Mouse (Mus musculus) forebrain, embryonic 12.5 days (tissue): ENCODE data around the gene Kmt5c. TPM values are rescaled to one million over a fixed set of nuclear protein-coding genes. Genes with fewer than 3 reads are reported as not detected.

Source experiments
- ATAC-seq: fragments of 200-750 bp; cut with Nextera tagmentation; 2 replicates; pipeline ENCODE4 v1.8.0; 2017; ENCODE audit warnings: moderate TSS enrichment; ENCODE audit not compliant: low FRiP score
- H3K27ac ChIP-seq: fragments of 300-500 bp; sonication (generic); 2 replicates; pipeline ENCODE4 v1.5.1; 2016; ENCODE audit warnings: mild to moderate bottlenecking
- H3K27me3 ChIP-seq: fragments of 300-500 bp; sonication (generic); 2 replicates; pipeline ENCODE4 v1.6.1; 2016; ENCODE audit warnings: mild to moderate bottlenecking
- H3K36me3 ChIP-seq: fragments of 300-500 bp; sonication (generic); replicated peaks from 2 replicates; pipeline ENCODE4 v1.6.1; 2016; ENCODE audit warnings: mild to moderate bottlenecking
- H3K4me1 ChIP-seq: fragments of 300-500 bp; sonication (generic); 2 replicates; pipeline ENCODE4 v1.6.1; 2016
- H3K4me2 ChIP-seq: fragments of 300-500 bp; sonication (generic); 2 replicates; pipeline ENCODE4 v1.6.1; 2016; ENCODE audit warnings: mild to moderate bottlenecking, moderate library complexity
- H3K4me3 ChIP-seq: fragments of 300-500 bp; sonication (generic); replicated peaks from 2 replicates; pipeline ENCODE4 v1.5.1; 2016; ENCODE audit warnings: mild to moderate bottlenecking
- H3K9ac ChIP-seq: fragments of 300-500 bp; sonication (generic); 2 replicates; pipeline ENCODE4 v1.6.1; 2016; ENCODE audit warnings: mild to moderate bottlenecking
- H3K9me3 ChIP-seq: fragments of 300-500 bp; sonication (generic); 2 replicates; pipeline ENCODE4 v1.6.1; 2016
- WGBS: fragments of 180-500 bp; shearing (Covaris S2); methylation state at CpG from one replicate; pipeline ENCODE4 v1.1.7; 2016; 5-methylcytosine and 5-hydroxymethylcytosine counted together
- polyA plus RNA-seq: library from polyadenylated mRNA; unstranded; fragments of >200 nt; fragmentation: Nextera tagmentation; extraction: Ambion mirVana; gene quantifications from 2 replicates; pipeline ENCODE4 v1.2.1, GENCODE M21; 2016

Gene Kmt5c
- polyA plus RNA-seq, 1 experiment from 2014 or later, result 78.9 TPM

DNA sequence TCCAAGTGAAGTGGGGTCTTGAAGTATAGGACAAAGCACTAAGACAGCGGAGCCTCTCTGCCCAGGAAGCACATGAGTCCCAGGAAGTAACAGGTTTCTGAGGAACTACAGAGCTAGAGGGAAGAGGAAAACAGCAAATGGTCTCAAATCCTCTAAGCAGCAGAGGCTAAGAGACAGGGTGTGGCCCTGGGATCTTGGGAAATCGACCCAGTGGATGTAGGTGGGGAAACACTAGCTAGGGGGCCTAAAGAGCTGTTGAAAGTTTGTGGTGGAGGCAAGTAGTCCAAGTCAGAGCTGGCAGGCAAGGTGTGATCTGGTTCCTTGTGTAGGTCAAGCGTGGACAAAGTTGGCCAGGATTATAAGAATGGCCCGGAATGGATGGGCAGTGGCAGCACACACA, 8.4 kb downstream of the Kmt5c start:
- peaks cover 31% of the 10 kb centered on the region for H3K4me1 ChIP-seq
- no peak for ATAC-seq
- no peaks in the 10 kb centered on the region for H3K9me3 ChIP-seq
- WGBS, result 80% methylated on average over 4 of the region's 4 CpGs
- no peak overlapping the region for H3K4me2 ChIP-seq
- no peak overlapping the region for H3K4me3 ChIP-seq
- 0 out of 2 replicates have a peak, but pooled peaks cover 3% of the 10 kb centered on the region for H3K27me3 ChIP-seq
- H3K36me3 ChIP-seq, result peaks cover 23% of the 10 kb centered on the region
- no peak overlapping the region for H3K27ac ChIP-seq
- no peak overlapping the region for H3K9ac ChIP-seq

DNA sequence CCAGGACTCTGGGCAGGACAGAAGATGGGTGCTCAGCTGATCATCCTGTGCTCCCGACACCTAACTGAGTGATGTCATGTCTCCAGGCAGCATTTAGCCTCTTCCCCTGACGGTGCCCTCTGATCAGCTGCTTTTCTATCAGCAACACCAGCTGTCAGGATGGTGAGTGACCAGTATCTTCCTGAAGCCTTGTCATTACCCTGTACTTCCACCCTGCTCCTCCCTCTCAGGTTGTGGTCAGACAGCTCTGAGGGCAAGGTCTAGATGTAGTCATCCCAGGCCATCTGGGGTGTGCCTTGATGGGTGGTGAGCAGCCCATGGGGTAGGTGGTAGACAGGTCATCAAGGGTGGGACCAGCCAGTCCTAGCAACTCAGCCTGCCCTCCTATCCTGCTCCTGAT, 9.3 kb downstream of the Kmt5c start:
- peaks cover 21% of the 10 kb centered on the region for H3K36me3 ChIP-seq
- no peaks in the 10 kb centered on the region for H3K9me3 ChIP-seq
- no peak overlapping the region for H3K4me2 ChIP-seq
- no peak for ATAC-seq
- H3K27me3 ChIP-seq, result peaks cover 6% of the 10 kb centered on the region
- H3K27ac ChIP-seq, result no peak overlapping the region
- no peak overlapping the region for H3K9ac ChIP-seq
- peaks cover 30% of the 10 kb centered on the region for H3K4me1 ChIP-seq
- H3K4me3 ChIP-seq, result no peak overlapping the region
- WGBS, result 83% methylated on average over 2 of the region's 2 CpGs

DNA sequence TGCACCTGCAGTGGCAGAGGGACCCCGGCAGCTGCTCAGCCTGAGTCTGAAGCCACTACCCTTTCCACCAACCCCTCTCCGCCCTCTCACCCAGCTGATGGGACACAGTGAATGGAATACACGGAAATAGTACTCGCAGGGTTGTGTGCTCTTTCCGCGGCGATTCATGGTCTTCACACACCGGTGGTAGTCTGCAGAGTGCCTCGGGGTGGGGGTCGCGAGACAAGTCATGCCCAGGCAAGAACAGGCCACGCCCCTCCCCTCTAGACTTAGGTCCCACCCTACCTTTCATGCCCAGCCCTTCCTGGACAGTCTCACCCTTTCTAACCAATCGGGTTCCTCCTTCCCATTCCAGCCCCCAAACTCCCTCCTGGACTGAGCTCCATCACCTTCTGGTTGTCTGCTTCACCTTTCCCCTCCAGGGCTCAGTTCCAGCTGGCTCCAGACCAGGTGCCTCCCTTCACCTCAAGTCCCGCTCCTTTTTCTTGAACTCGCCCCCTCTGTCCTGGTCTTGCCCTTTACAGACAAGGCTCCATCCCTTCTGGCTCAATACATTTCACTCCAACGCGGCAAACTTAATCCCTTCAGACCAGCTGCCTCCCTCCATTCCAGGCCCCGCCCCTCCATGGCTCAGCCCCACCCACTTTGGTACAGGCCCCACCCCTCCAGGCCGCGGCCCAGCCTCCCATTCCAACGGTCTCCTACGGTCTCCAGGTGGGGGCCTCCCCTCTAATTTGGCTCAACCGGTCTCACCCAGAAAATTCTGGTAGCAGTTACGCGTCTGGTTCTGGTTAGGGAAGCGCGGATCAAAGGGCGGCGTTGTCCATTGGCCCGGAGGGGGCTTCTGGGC, 12.3 kb downstream of the Kmt5c start:
- peak overlapping the region; percentile 27 for H3K9ac ChIP-seq
- under 1% methylated on average over 30 of the region's 30 CpGs for whole genome bisulfite sequencing

DNA sequence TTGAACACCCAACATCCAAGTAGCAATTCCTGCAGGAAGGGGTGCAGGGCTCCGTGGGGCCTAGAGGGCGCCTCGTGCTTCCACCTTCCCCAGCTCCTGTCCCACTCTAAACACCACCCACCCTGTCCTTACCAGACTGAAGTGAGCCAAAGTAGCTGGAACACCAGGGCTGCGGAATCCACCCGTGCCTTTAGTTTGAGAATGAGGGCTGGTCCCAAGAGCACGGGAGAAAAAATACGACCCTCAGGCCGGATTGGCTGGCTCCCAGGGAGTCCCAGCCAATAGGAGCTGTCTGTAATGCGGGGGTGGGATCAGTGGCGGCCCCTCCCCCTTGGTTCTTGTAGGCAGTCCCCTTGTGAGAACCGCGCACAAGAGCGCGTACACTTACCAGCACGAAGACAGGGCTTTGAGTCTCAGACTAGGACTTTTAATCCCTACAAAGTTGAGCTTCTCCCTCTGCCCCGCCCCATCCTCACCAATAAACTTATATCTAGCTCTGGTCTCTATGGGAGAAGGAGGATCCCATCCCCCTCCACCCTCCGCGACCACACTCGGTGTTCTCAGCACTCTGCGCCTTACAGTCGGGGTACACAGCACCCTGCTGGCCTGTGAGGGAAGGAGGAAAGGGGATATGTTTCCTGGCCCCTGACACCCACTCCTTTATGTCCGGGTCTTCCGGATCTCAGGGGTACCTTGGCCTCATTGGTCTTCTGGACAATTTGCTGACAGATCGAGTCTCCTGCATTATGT, 13.1 kb downstream of the Kmt5c start, which contains the start of gene Cox6b2:
Gene Cox6b2 (minus strand): TSS at position 274 of the 750 bp plus-strand sequence.
- H3K4me2 ChIP-seq, result peak within 1 kb of the TSS; percentile 53
- H3K9me3 ChIP-seq, result peaks cover 8% of the 10 kb centered on the region; the same call in 1 of the 2 replicates
- 3% methylated on average over 24 of the region's 24 CpGs for WGBS
- H3K9ac ChIP-seq, result peak within 1 kb of the TSS; percentile 27
- peak within 1 kb of the TSS; percentile 33 for H3K4me3 ChIP-seq
- peak within 1 kb of the TSS; percentile 27; the same call in 1 of the 2 replicates for H3K27ac ChIP-seq
- peaks cover 4% of the 10 kb centered on the region; the same call in 1 of the 2 replicates for H3K36me3 ChIP-seq
- peaks cover 14% of the 10 kb centered on the region for H3K27me3 ChIP-seq
- peak; percentile 92 for ATAC-seq
- H3K4me1 ChIP-seq, result peaks cover 18% of the 10 kb centered on the region

More for the DNA sequence above, 12.3 kb downstream of the Kmt5c start:
- peak overlapping the region; percentile 27; the same call in 1 of the 2 replicates for H3K27ac ChIP-seq
- peaks cover 18% of the 10 kb centered on the region for H3K4me1 ChIP-seq
- peaks cover 10% of the 10 kb centered on the region for H3K27me3 ChIP-seq
- H3K4me3 ChIP-seq, result peak overlapping the region; percentile 33
- H3K9me3 ChIP-seq, result peaks cover 8% of the 10 kb centered on the region; the same call in 1 of the 2 replicates
- H3K36me3 ChIP-seq, result peaks cover 4% of the 10 kb centered on the region; the same call in 1 of the 2 replicates
- peak; percentile 79 for ATAC-seq
- peak overlapping the region; percentile 53 for H3K4me2 ChIP-seq

DNA sequence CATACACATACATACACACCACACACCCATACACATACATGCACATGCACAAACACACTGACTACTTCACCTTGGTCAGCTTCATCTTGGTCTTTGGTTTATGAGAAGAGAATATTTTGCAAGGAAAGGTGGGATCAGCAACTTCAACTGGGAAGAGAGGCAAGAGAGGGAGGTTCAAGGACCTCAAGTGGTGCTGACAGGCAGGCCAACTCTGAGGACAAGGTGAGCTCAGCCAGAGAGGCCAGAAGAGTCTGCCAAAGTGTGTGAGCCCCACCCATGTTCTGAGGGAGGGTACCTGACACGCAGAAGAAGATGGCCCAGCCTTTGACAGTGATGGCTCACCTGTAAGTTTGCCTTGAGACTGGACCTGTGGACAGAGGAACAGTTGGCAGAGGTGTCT, 19.8 kb downstream of the Kmt5c start:
- H3K4me2 ChIP-seq, result no peak overlapping the region
- H3K4me1 ChIP-seq, result peaks cover 2% of the 10 kb centered on the region
- peaks cover 13% of the 10 kb centered on the region for H3K27me3 ChIP-seq
- H3K4me3 ChIP-seq, result no peak overlapping the region
- ATAC-seq, result no peak
- peaks cover 8% of the 10 kb centered on the region; the same call in 1 of the 2 replicates for H3K9me3 ChIP-seq
- no peaks in the 10 kb centered on the region for H3K36me3 ChIP-seq
- no peak overlapping the region for H3K27ac ChIP-seq
- WGBS, result 50% methylated on average over 1 of the region's 1 CpGs
- no peak overlapping the region for H3K9ac ChIP-seq

DNA sequence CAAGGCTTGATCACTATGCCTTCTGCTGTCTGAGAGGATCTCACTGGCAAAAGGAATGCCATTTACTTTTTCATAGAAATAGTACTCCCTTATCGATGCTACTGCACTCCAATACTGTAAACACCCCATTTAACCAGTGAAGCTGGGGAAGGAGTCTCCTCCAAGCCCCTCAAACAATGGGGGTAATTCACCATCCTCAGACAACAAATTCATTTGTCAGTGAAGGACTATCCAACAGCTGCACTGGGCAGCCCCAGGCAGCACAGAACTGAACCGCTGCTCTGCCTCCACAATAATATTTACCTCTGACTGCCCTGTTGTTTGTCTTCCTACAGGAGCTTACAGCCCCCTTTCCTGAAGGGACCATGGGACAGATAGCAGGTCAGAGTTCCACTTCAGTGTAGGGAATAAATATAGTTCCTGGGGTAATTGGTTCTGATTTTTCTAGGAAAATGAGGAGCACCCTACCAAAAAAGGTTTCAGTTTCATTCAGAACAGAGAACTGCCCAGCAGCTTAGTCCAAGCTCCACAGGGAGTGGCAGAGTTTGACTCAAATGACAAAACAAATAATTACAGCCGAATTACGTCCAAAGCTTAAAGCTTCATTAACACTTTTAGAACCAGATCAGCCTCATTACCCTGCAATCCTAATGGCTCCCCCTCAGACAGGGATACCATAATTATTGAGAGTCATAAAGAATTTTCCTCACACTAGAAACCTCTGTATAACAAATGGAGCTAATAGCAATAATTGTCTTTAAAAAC, 25.2 kb downstream of the Kmt5c start:
- peaks cover 5% of the 10 kb centered on the region for H3K27me3 ChIP-seq
- ATAC-seq, result no peak
- no peak overlapping the region for H3K4me3 ChIP-seq
- no peaks in the 10 kb centered on the region for H3K36me3 ChIP-seq
- 0 out of 2 replicates have a peak overlapping the region, but pooled peaks have one; percentile 6 for H3K4me2 ChIP-seq
- H3K4me1 ChIP-seq, result peaks cover 16% of the 10 kb centered on the region
- WGBS, result 5% methylated on average over 4 of the region's 4 CpGs
- no peak overlapping the region for H3K9ac ChIP-seq
- no peak overlapping the region for H3K27ac ChIP-seq
- H3K9me3 ChIP-seq, result no peaks in the 10 kb centered on the region

DNA sequence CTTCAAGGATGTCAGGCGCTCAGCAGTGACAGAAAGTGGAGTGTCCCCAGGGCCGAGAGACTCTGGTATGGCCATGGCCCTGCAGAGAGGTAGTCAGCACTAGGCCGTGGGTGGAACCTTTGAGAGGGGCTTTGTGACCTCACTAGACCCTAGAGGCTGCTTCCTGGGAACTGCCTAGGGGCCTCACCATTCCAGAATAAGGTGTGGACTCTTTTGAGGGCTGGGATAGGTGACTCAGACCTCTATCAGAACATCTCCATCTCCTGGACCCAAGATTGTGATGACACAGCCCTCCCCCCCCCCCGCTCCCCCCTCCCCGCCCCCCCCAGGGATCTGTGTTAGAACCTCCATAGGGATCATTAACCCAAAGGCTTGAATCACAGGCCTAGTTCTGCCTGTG, 31.3 kb downstream of the Kmt5c start, which contains the start of gene Fam71e2:
Gene Fam71e2 (minus strand): TSS at position 101 of the 400 bp plus-strand sequence.
- WGBS, result 77% methylated on average over 5 of the region's 5 CpGs
- Histone ChIP-seq H3K36me3 (no peaks in the 10 kb centered on the region), H3K4me3 (no peak within 1 kb of the TSS), H3K9ac (no peak within 1 kb of the TSS), H3K27ac (no peak within 1 kb of the TSS), H3K4me2 (no peak within 1 kb of the TSS), H3K4me1 (no peaks in the 10 kb centered on the region), H3K9me3 (no peaks in the 10 kb centered on the region), H3K27me3 (peaks cover 31% of the 10 kb centered on the region)
- no peak for ATAC-seq

DNA sequence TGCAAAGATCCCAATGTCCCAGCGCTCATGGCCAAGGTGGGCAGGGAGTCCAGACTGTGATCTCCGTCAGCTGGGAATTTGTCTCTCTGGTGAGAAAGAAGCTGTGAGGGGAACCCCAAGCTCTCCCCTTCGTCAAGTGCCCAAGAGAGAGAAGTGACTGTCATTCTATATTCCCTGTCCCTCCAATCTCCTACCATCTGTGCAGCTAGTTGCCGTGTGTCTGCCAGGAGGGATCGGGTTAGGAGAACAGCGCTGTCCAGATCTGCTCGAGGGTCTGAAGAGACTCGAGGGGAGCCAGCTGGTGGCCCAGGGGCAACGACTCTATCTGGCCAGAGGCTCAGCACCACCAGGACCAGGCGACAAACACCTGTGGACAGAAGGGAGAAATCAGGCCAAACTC, 36.2 kb downstream of the Kmt5c start:
- WGBS, result 54% methylated on average over 10 of the region's 10 CpGs
- no peak overlapping the region for H3K27ac ChIP-seq
- peaks cover 12% of the 10 kb centered on the region for H3K4me1 ChIP-seq
- H3K4me2 ChIP-seq, result no peak overlapping the region
- no peak overlapping the region for H3K4me3 ChIP-seq
- no peak for ATAC-seq
- H3K36me3 ChIP-seq, result no peaks in the 10 kb centered on the region
- no peaks in the 10 kb centered on the region for H3K9me3 ChIP-seq
- H3K27me3 ChIP-seq, result peaks cover 68% of the 10 kb centered on the region
- H3K9ac ChIP-seq, result no peak overlapping the region

DNA sequence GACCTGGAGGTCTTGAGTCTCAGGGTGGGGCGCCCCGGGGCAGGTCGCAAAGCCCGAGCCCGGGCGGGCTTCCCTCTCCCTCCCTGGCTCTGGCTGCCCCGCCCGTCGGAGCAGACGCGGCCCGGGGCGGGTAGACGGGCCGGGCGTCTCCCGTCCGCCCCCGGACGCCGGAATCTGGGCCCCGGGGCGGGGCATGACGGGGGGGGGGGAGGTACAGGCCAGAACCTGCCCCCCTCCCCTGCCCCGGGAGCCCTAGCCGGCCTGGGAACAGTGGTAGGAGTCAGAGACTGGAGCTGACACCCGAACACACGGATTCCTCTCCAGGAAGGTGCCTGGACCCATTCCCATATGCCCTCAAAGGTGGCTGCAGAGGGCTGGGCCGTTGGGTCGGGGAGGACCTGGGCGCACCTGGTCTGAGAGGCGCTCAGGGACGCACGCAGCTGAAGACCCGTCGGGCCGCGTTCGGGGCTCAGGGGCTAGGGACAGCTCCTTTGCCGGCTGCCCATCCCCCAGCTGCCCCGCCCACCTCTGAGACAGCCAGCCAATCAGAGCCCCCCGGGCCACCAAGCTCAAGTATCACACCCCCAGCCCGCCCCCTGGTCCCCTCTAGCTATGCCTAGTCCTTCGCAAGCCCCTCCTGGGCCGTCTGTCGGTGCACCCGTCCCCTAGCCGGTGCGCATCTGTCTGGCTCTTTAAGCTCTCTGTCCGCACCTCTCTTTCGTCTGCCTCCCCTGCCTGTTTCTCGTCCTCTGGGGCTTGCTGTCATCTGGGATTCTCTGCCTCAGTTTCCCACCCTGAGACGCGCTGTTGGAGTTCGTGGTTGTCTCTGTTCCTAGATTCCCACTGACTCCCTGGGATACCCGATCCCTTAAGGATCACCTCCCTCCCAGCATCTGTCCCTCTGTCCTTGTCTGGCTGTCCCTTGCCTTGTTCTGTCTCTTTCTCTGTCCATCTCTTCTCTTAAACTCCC, 37.2 kb downstream of the Kmt5c start:
- no peak overlapping the region for H3K27ac ChIP-seq
- 2% methylated on average over 42 of the region's 56 CpGs for WGBS
- H3K9ac ChIP-seq, result peak overlapping the region; percentile 42
- peaks cover 74% of the 10 kb centered on the region for H3K27me3 ChIP-seq
- H3K4me3 ChIP-seq, result peak overlapping the region; percentile 34
- no peaks in the 10 kb centered on the region for H3K9me3 ChIP-seq
- H3K36me3 ChIP-seq, result no peaks in the 10 kb centered on the region
- H3K4me1 ChIP-seq, result peaks cover 12% of the 10 kb centered on the region
- H3K4me2 ChIP-seq, result peak overlapping the region; percentile 50
- peak; percentile 87 for ATAC-seq

DNA sequence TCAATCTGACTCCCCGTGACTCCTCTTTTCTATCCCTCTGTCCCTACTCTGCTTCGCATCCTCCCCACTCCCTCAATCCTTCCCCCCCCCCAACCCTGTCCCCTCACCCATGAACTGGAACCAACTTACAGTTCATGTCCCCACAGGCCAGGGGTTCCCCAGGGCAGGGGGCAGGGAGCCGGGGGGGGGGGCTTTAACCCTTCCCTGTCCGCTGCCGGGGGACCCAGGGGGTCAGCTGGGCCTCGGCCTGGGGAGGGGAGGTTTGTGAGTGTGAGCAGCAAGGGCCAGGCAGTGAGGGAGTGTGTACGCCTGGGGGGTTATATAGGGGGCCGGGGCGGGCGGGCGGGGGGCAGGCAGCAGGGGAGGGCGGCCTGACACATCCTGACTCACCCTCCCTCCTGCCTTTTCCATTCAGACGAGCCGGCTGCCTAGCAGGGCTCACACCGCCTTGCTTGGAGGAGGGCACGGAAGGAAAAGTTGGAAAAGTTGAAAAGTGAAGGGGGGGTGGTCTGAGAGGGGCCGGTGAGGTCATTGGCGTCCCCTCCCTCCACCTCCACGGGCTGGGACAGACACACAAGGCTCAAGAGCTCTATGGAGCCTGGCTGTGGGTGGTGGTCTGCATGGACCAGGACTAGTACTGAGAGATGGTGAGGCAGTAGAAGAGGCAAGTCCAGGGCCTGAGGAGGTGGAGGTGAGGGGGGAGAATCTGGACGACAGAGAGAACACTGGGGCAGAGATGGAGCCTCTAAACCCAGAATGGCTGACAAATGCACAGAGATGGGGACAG, 38.1 kb downstream of the Kmt5c start:
- H3K27me3 ChIP-seq, result peaks cover 81% of the 10 kb centered on the region
- H3K27ac ChIP-seq, result no peak overlapping the region
- no peaks in the 10 kb centered on the region for H3K9me3 ChIP-seq
- H3K36me3 ChIP-seq, result no peaks in the 10 kb centered on the region
- H3K9ac ChIP-seq, result peak overlapping the region; percentile 7; the same call in 1 of the 2 replicates
- 0 out of 2 replicates have a peak overlapping the region, but pooled peaks have one; percentile 34 for H3K4me3 ChIP-seq
- ATAC-seq, result no peak
- WGBS, result 3% methylated on average over 19 of the region's 20 CpGs
- peak overlapping the region; percentile 50; the same call in 1 of the 2 replicates for H3K4me2 ChIP-seq
- peaks cover 12% of the 10 kb centered on the region for H3K4me1 ChIP-seq
